Mouse (Mus musculus) CH12.LX (cell line): ENCODE measurements around the gene Nt5m.

Experiments used
- CTCF ChIP-seq, 2 experiments: IDR thresholded peaks in 1 of 2; conservative IDR thresholded peaks in 1 of 2; 2 replicates each; pipeline ENCODE4 v1.5.1; 2011 to 2012; ENCODE audit warnings: low read depth in 2 of 2, low read length in 2 of 2, improper control_type of control experiment in 1 of 2, inconsistent platforms in 1 of 2, mild to moderate bottlenecking in 1 of 2, moderate library complexity in 1 of 2
- EP300 ChIP-seq: IDR thresholded peaks from 2 replicates; pipeline ENCODE4 v1.6.1; 2011; ENCODE audit warnings: low read length, improper control_type of control experiment
- JUND ChIP-seq: conservative IDR thresholded peaks from 2 replicates; pipeline ENCODE4 v1.6.1; 2011; ENCODE audit warnings: low read depth, low read length, improper control_type of control experiment
- MAFK ChIP-seq: IDR thresholded peaks from 2 replicates; pipeline ENCODE4 v1.6.1; 2011; ENCODE audit warnings: low read length, improper control_type of control experiment; ENCODE audit not compliant: insufficient replicate concordance
- MEF2A ChIP-seq: IDR thresholded peaks from 2 replicates; pipeline ENCODE4 v1.6.1; 2014; ENCODE audit warnings: low read depth, mild to moderate bottlenecking, inconsistent platforms, low read length, improper control_type of control experiment, borderline replicate concordance
- MXI1 ChIP-seq: IDR thresholded peaks from 2 replicates; pipeline ENCODE4 v1.6.1; 2011; ENCODE audit warnings: mild to moderate bottlenecking, low read depth, low read length, improper control_type of control experiment
- NRF1 ChIP-seq: IDR thresholded peaks from 2 replicates; pipeline ENCODE4 v1.6.1; 2014; ENCODE audit warnings: low read depth, mild to moderate bottlenecking, inconsistent platforms, low read length, improper control_type of control experiment, moderate library complexity
- POLR2A ChIP-seq: IDR thresholded peaks from 2 replicates; pipeline ENCODE4 v1.6.1; 2011; ENCODE audit warnings: low read depth, mild to moderate bottlenecking, improper control_type of control experiment, low read length
- POLR2AphosphoS2 ChIP-seq: IDR thresholded peaks from 2 replicates; pipeline ENCODE4 v1.6.1; 2011; ENCODE audit warnings: low read depth, low read length, improper control_type of control experiment
- TCF12 ChIP-seq: IDR thresholded peaks from 2 replicates; pipeline ENCODE4 v1.6.1; 2014; ENCODE audit warnings: low read depth, mild to moderate bottlenecking, inconsistent platforms, low read length, improper control_type of control experiment
- UBTF ChIP-seq: IDR thresholded peaks from 2 replicates; pipeline ENCODE4 v1.6.1; 2012; ENCODE audit warnings: low read depth, mild to moderate bottlenecking, inconsistent platforms, low read length, improper control_type of control experiment, moderate library complexity
- ZMIZ1 ChIP-seq: IDR thresholded peaks from 2 replicates; pipeline ENCODE4 v1.6.1; 2012; ENCODE audit warnings: low read depth, mild to moderate bottlenecking, inconsistent platforms, low read length, improper control_type of control experiment
- ZNF384 ChIP-seq: IDR thresholded peaks from 2 replicates; pipeline ENCODE4 v1.6.1; 2012; ENCODE audit warnings: low read depth, low read length, improper control_type of control experiment, inconsistent platforms

DNA sequence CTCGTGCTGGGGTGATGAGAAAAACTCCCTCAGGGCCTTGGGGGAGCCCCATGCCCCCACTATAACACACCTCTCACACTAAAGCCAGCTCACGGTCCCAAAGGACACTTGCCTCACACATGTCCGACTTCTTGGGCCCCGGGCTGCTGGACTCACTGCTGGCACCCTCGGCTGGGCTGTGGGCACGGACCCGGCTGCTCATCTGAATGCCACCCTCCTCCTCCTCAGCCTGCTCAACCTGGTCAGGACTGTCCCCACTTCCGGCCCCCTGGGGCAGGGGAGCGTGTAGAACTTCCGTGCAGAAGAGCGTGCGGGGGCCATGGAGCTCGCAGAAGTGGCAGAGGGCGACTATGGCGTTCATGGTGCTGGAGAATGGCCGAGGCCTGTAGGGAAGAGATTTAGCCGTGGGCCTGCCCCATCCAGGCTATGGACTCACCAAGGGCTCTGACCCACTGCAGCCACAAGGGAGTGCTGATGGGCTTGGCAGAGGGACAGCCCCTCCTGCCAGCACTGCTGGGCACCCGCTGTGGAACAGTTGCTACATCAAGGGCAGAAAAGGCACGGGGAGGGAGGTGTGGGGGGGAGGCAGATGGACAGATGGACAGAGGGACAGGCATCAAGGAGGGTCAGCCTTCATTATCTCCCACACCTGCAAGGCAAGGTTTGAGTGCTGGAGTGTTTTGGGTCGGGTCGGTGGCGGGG, 34.7 kb upstream of the Nt5m start:
- TF ChIP-seq ZMIZ1 (no peak), CTCF (conservative IDR thresholded peaks at IDR 0.05 in 1 of 2, IDR thresholded peaks at IDR 0.05 in 1 of 2; ENCODE audit: low read depth in 2 of 2, low read length in 2 of 2) (no peak), POLR2A (no peak), EP300 (no peak), TCF12 (no peak), ZNF384 (no peak), JUND (no peak), UBTF (no peak), MEF2A (no peak), MXI1 (no peak), POLR2AphosphoS2 (no peak), MAFK (no peak), NRF1 (no peak)
